Mouse (Mus musculus) testis, adult 2 months (tissue): ENCODE results near the gene B3galnt2. TPM values are rescaled to one million over a fixed set of nuclear protein-coding genes. Genes with fewer than 3 reads are reported as not detected.

Experiments
- H3K27ac ChIP-seq: fragments of 200-500 bp; 2 replicates; pipeline ENCODE4 v1.5.1; 2012; ENCODE audit warnings: low read depth, low read length; ENCODE audit not compliant: control insufficient read depth, insufficient read depth
- H3K27me3 ChIP-seq: fragments of 200-500 bp; 2 replicates; pipeline ENCODE4 v1.6.1; 2012; ENCODE audit warnings: mild to moderate bottlenecking, low read length, moderate library complexity; ENCODE audit not compliant: control insufficient read depth, insufficient read depth
- H3K36me3 ChIP-seq: fragments of 200-500 bp; 2 replicates; pipeline ENCODE4 v1.6.1; 2012; ENCODE audit warnings: mild to moderate bottlenecking, low read length; ENCODE audit not compliant: control insufficient read depth, insufficient read depth
- H3K4me1 ChIP-seq: fragments of 200-500 bp; 2 replicates; pipeline ENCODE4 v1.6.1; 2012; ENCODE audit warnings: low read length; ENCODE audit not compliant: control insufficient read depth, insufficient read depth
- H3K4me3 ChIP-seq: fragments of 200-500 bp; 2 replicates; pipeline ENCODE4 v1.5.1; 2012; ENCODE audit warnings: low read depth, mild to moderate bottlenecking, low read length, moderate library complexity, mixed read lengths; ENCODE audit not compliant: control insufficient read depth
- CTCF ChIP-seq: fragments of 200-500 bp; IDR thresholded peaks from 2 replicates; pipeline ENCODE4 v1.5.1; 2012; ENCODE audit warnings: low read depth, mild to moderate bottlenecking, inconsistent platforms, low read length, moderate library complexity; ENCODE audit not compliant: control insufficient read depth, insufficient read depth, insufficient replicate concordance
- POLR2A ChIP-seq: fragments of 200-500 bp; IDR thresholded peaks from 2 replicates; pipeline ENCODE4 v1.6.1; 2012; ENCODE audit warnings: low read depth, mild to moderate bottlenecking, inconsistent platforms, low read length, moderate library complexity; ENCODE audit not compliant: control insufficient read depth
- polyA plus RNA-seq: library from polyadenylated mRNA; depleted of rRNA; stranded (reverse); fragments of >200 nt; gene quantifications from 2 replicates; pipeline ENCODE4 v1.2.3, GENCODE M21; 2012; rRNA removed

The B3galnt2 gene
- polyA plus RNA-seq, result 9.4 and 9.8 TPM in 2 replicates

- TF ChIP-seq CTCF (peak; percentile 17; the same call in 1 of the 2 replicates), POLR2A (peak; percentile 95)
- H3K4me3 ChIP-seq, result peak within 1 kb of the TSS; percentile 95
These were observed at the start of gene B3galnt2 for GRCm38 (mm10) chr13:13953874-13954832. B3galnt2 (plus strand) TSS chr13:13954469.

GRCm38 (mm10) chr13:13911341-13911740 lies 42.9 kb upstream of the B3galnt2 start:
- H3K4me3 ChIP-seq, result no peak overlapping the region
- H3K27ac ChIP-seq, result no peak overlapping the region
- no peaks in the 10 kb centered on the region for H3K27me3 ChIP-seq
- TF ChIP-seq POLR2A (no peak), CTCF (no peak)
- H3K4me1 ChIP-seq, result no peaks in the 10 kb centered on the region
- H3K36me3 ChIP-seq, result no peaks in the 10 kb centered on the region

More at GRCm38 (mm10) chr13:13953874-13954832, at the start of gene B3galnt2:
- no peaks in the 10 kb centered on the region for H3K27me3 ChIP-seq
- H3K36me3 ChIP-seq, result no peaks in the 10 kb centered on the region
- peak within 1 kb of the TSS; percentile 90 for H3K27ac ChIP-seq
- H3K4me1 ChIP-seq, result no peaks in the 10 kb centered on the region

- Histone ChIP-seq H3K4me1 (no peaks in the 10 kb centered on the region), H3K4me3 (no peak overlapping the region), H3K36me3 (no peaks in the 10 kb centered on the region), H3K27ac (no peak overlapping the region), H3K27me3 (no peaks in the 10 kb centered on the region)
- TF ChIP-seq CTCF, result no peak
- no peak for TF ChIP-seq POLR2A
These were observed 34.9 kb upstream of the B3galnt2 start for GRCm38 (mm10) chr13:13919396-13919795.

- Histone ChIP-seq H3K4me1 (no peaks in the 10 kb centered on the region), H3K27ac (no peak overlapping the region), H3K27me3 (no peaks in the 10 kb centered on the region), H3K4me3 (no peak overlapping the region), H3K36me3 (no peaks in the 10 kb centered on the region)
- TF ChIP-seq POLR2A (no peak), CTCF (no peak)
These were observed 31.7 kb upstream of the B3galnt2 start for GRCm38 (mm10) chr13:13922526-13922925.

- no peak overlapping the region for H3K4me3 ChIP-seq
- TF ChIP-seq POLR2A (no peak), CTCF (no peak)
- H3K36me3 ChIP-seq, result no peaks in the 10 kb centered on the region
- no peaks in the 10 kb centered on the region for H3K4me1 ChIP-seq
- H3K27me3 ChIP-seq, result no peaks in the 10 kb centered on the region
- no peak overlapping the region for H3K27ac ChIP-seq
These were observed 24.3 kb upstream of the B3galnt2 start for GRCm38 (mm10) chr13:13929982-13930381.

GRCm38 (mm10) chr13:13954931-13955330 lies 662 bp downstream of the B3galnt2 start:
- Histone ChIP-seq H3K27me3 (no peaks in the 10 kb centered on the region), H3K4me1 (no peaks in the 10 kb centered on the region), H3K4me3 (peak overlapping the region; percentile 95), H3K27ac (peak overlapping the region; percentile 46), H3K36me3 (no peaks in the 10 kb centered on the region)
- TF ChIP-seq CTCF (no peak), POLR2A (no peak)

- Histone ChIP-seq H3K4me1 (no peaks in the 10 kb centered on the region), H3K4me3 (no peak overlapping the region), H3K27me3 (no peaks in the 10 kb centered on the region), H3K27ac (no peak overlapping the region), H3K36me3 (no peaks in the 10 kb centered on the region)
- no peak for TF ChIP-seq CTCF
- no peak for TF ChIP-seq POLR2A
These were observed 2.4 kb downstream of the B3galnt2 start for GRCm38 (mm10) chr13:13956686-13957085.
